Mouse (Mus musculus) leukemia stem cell, adult 10-12 weeks (primary cell): ENCODE data around the gene 2210017I01Rik. TPM values are rescaled to one million over a fixed set of nuclear protein-coding genes. Genes with fewer than 3 reads are reported as not detected.

Experiments
- polyA plus RNA-seq: library from polyadenylated mRNA; stranded (reverse); fragments of >175 nt; gene quantifications from 2 replicates; pipeline ENCODE4 v1.2.3, GENCODE M21; 2012; ENCODE audit warnings: low replicate concordance

The 2210017I01Rik gene
- not detected in 2 replicates for polyA plus RNA-seq

DNA sequence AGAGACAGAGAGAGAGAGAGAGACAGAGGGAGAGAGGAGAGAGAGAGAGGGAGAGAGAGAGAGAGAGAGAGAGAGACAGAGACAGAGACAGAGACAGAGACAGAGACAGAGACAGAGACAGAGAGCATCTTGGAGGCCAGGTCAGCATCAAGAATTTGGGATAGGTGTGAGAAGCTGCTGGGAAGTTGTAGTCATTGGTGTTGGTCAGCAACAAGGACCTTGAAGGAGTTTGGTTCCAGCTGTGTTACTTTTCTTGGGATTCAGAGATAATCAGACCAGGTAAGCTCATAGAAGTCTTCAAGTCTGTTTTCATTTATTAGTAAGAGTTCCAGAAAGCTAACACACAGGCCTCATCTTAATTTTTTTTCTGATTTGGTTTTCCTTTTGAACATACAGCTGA is at the start of gene 2210017I01Rik:
TSS of gene 2210017I01Rik (minus strand) at position 101 of the 400 bp plus-strand sequence.

DNA sequence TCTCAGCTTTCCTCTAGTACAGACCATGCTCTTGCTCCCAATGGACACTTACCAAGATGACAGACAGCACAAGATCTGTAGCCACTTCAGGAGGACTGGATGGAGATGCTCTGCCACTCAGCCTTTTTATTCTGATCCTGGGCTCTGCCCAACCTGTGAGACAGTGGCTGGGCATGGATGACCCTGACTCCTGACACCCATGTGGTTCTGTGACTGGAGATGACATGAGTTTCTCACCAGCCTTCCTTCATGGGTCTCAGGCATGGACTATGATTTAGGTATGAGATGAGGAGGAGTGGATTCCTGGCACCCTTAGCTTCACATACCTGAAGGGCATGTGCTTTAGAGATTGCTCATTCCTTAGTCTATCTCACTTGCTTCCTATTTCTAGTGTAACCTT is 49.5 kb upstream of the 2210017I01Rik start, which contains the start of gene Lce1b:
TSS of gene Lce1b (minus strand) at position 101 of the 400 bp plus-strand sequence.

GRCm38 (mm10) chr3:92648207-92648606 is 40.9 kb upstream of the 2210017I01Rik start, which contains the start of gene Lce1a1:
Gene Lce1a1 (minus strand): TSS chr3:92648307.

GRCm38 (mm10) chr3:92621560-92621959 is 14.3 kb upstream of the 2210017I01Rik start, which contains the start of gene Lce6a:
Gene Lce6a (minus strand): TSS chr3:92621660.

DNA sequence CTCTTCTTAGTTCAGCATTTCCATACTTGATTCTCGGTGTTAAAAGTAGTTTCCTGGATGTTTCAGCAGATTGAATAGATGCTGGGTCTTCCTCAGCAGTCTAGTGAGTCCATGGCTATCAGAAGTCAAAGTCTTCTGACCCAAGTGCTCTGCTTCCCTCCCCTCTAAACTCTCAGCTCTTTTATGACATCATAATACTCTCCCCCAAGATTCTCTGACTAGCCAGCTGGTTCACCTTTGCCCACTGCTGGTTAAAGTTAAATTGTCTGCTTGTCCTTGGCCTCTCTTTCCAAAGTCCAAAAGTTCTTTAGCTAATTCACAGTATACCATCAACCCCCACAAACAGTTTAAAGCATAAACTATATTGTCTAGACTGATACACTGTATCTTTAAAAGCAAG is 18.4 kb downstream of the 2210017I01Rik start, which contains the start of gene Smcp:
TSS of gene Smcp (minus strand) at position 140 of the 400 bp plus-strand sequence.

GRCm38 (mm10) chr3:92573449-92574041 is 33.7 kb downstream of the 2210017I01Rik start, which contains the start of gene Ivl:
Gene Ivl (minus strand): TSS chr3:92573735.

Other genes starting within 250 kb of the 2210017I01Rik start
- not detected in 2 replicates for gene Sprr2f, start 242.3 kb downstream of the 2210017I01Rik start, polyA plus RNA-seq
- gene Sprr2h, start 221.8 kb downstream of the 2210017I01Rik start, polyA plus RNA-seq: not detected in 2 replicates
- gene Sprr2i, start 199.5 kb downstream of the 2210017I01Rik start, polyA plus RNA-seq: not detected in 2 replicates
- gene Sprr2j-ps, start 189.4 kb downstream of the 2210017I01Rik start, polyA plus RNA-seq: not detected in 2 replicates
- 16.3 and 26.7 TPM in 2 replicates for gene Gm9774, start 178.1 kb downstream of the 2210017I01Rik start, polyA plus RNA-seq
- not detected in 2 replicates for gene Sprr2k, start 174.9 kb downstream of the 2210017I01Rik start, polyA plus RNA-seq
- not detected in 2 replicates for gene Sprr1b, start 168.7 kb downstream of the 2210017I01Rik start, polyA plus RNA-seq
- gene Sprr3, start 148.8 kb downstream of the 2210017I01Rik start, polyA plus RNA-seq: not detected in 2 replicates
- not detected in 2 replicates for gene Sprr1a, start 121.6 kb downstream of the 2210017I01Rik start, polyA plus RNA-seq
- not detected in 2 replicates for gene Sprr4, start 107.0 kb downstream of the 2210017I01Rik start, polyA plus RNA-seq
- not detected in 2 replicates for gene 2310046K23Rik, start 73.0 kb downstream of the 2210017I01Rik start, polyA plus RNA-seq
- gene Ivl, start 33.8 kb downstream of the 2210017I01Rik start, polyA plus RNA-seq: not detected in 2 replicates
- gene Smcp, start 18.5 kb downstream of the 2210017I01Rik start, polyA plus RNA-seq: not detected in 2 replicates
- gene Lce6a, start 14.2 kb upstream of the 2210017I01Rik start, polyA plus RNA-seq: not detected in 2 replicates
- gene Lce1a1, start 40.8 kb upstream of the 2210017I01Rik start, polyA plus RNA-seq: not detected in 2 replicates
- not detected in 2 replicates for gene Lce1b, start 49.4 kb upstream of the 2210017I01Rik start, polyA plus RNA-seq
- gene Lce1a2, start 62.8 kb upstream of the 2210017I01Rik start, polyA plus RNA-seq: not detected in 2 replicates
- not detected in 2 replicates for gene Lce1c, start 71.8 kb upstream of the 2210017I01Rik start, polyA plus RNA-seq
- not detected in 2 replicates for gene Lce1d, start 79.7 kb upstream of the 2210017I01Rik start, polyA plus RNA-seq
- not detected in 2 replicates for gene Lce1e, start 101.6 kb upstream of the 2210017I01Rik start, polyA plus RNA-seq
- not detected in 2 replicates for gene Lce1f, start 112.9 kb upstream of the 2210017I01Rik start, polyA plus RNA-seq
- not detected in 2 replicates for gene Gm38119, start 131.6 kb upstream of the 2210017I01Rik start, polyA plus RNA-seq
- not detected in 2 replicates for gene Lce1g, start 144.8 kb upstream of the 2210017I01Rik start, polyA plus RNA-seq
- gene Lce1h, start 157.6 kb upstream of the 2210017I01Rik start, polyA plus RNA-seq: not detected in 2 replicates
- gene Lce1i, start 171.4 kb upstream of the 2210017I01Rik start, polyA plus RNA-seq: not detected in 2 replicates
- gene Lce1j, start 183.0 kb upstream of the 2210017I01Rik start, polyA plus RNA-seq: not detected in 2 replicates
- not detected in 2 replicates for gene Lce1k, start 200.4 kb upstream of the 2210017I01Rik start, polyA plus RNA-seq
- not detected in 2 replicates for gene Kprp, start 219.8 kb upstream of the 2210017I01Rik start, polyA plus RNA-seq
- not detected in 2 replicates for gene Lce1l, start 243.8 kb upstream of the 2210017I01Rik start, polyA plus RNA-seq